Mouse (Mus musculus) CH12.LX (cell line): ENCODE measurements around the gene Ppp6r3. TPM values are rescaled to one million over a fixed set of nuclear protein-coding genes. Genes with fewer than 3 reads are reported as not detected.

Experiments
- DNase-seq: peaks from one replicate; pipeline ENCODE4 v3.0.0-alpha.2; 2013; ENCODE audit errors: extremely low read depth
- H3K27ac ChIP-seq: 2 replicates; pipeline ENCODE4 v1.5.1; 2012; ENCODE audit warnings: low read depth, mild to moderate bottlenecking, control low read depth, moderate library complexity; ENCODE audit not compliant: insufficient read depth
- H3K27me3 ChIP-seq: replicated peaks from 2 replicates; pipeline ENCODE3; 2012; ENCODE audit warnings: inconsistent platforms
- H3K36me3 ChIP-seq, 2 experiments: replicated peaks in 1 of 2; 2 replicates each; pipeline versions ENCODE3 to v1.6.1; 2012; ENCODE audit warnings: inconsistent platforms in 1 of 2, low read length in 1 of 2, mild to moderate bottlenecking in 1 of 2, mixed read lengths in 1 of 2, moderate library complexity in 1 of 2; ENCODE audit not compliant: control insufficient read depth in 1 of 2, insufficient read depth in 1 of 2
- H3K4me1 ChIP-seq, 2 experiments: 2 replicates each; pipeline ENCODE4 v1.6.1; 2012; ENCODE audit warnings: inconsistent platforms in 1 of 2, moderate library complexity in 1 of 2; ENCODE audit not compliant: insufficient read depth in 2 of 2, control insufficient read depth in 1 of 2
- H3K4me2 ChIP-seq: 2 replicates; pipeline ENCODE4 v1.6.1; 2012; ENCODE audit warnings: low read depth, mild to moderate bottlenecking, control low read depth; ENCODE audit not compliant: poor library complexity, insufficient read depth, severe bottlenecking
- H3K4me3 ChIP-seq, 3 experiments: fragments of 150-350 bp in 1 of 3; sonication (generic) in 1 of 3; replicated peaks in 1 of 3; 2 replicates each; pipeline versions ENCODE3 to v1.5.1; 2011 to 2012; ENCODE audit warnings: low read depth in 2 of 3, low read length in 2 of 3, mild to moderate bottlenecking in 2 of 3, moderate library complexity in 2 of 3, control low read depth in 1 of 3, improper control_type of control experiment in 1 of 3, inconsistent platforms in 1 of 3, mixed read lengths in 1 of 3; ENCODE audit not compliant: poor library complexity in 1 of 3
- H3K79me2 ChIP-seq: replicated peaks from 2 replicates; pipeline ENCODE4 v1.6.1; 2012; ENCODE audit warnings: mild to moderate bottlenecking, moderate library complexity; ENCODE audit not compliant: control insufficient read depth, poor library complexity, insufficient read depth, severe bottlenecking; ENCODE audit errors: extremely low read depth
- H3K9ac ChIP-seq: 2 replicates; pipeline ENCODE4 v1.6.1; 2012; ENCODE audit warnings: low read depth, mild to moderate bottlenecking, control low read depth, moderate library complexity; ENCODE audit not compliant: insufficient read depth
- H3K9me3 ChIP-seq: replicated peaks from 2 replicates; pipeline ENCODE3; 2012; ENCODE audit warnings: low read length, inconsistent platforms, mixed read lengths
- BHLHE40 ChIP-seq: IDR thresholded peaks from 2 replicates; pipeline ENCODE4 v1.6.1; 2011; ENCODE audit warnings: mild to moderate bottlenecking, low read depth, low read length, improper control_type of control experiment
- CHD1 ChIP-seq: IDR thresholded peaks from 2 replicates; pipeline ENCODE4 v1.6.1; 2012; ENCODE audit warnings: low read depth, low read length, improper control_type of control experiment, inconsistent platforms
- CHD2 ChIP-seq: IDR thresholded peaks from 2 replicates; pipeline ENCODE4 v1.6.1; 2011; ENCODE audit warnings: low read length, improper control_type of control experiment
- E2F4 ChIP-seq: IDR thresholded peaks from 2 replicates; pipeline ENCODE4 v1.6.1; 2011; ENCODE audit warnings: low read depth, low read length, improper control_type of control experiment; ENCODE audit not compliant: insufficient replicate concordance
- ELF1 ChIP-seq: IDR thresholded peaks from 2 replicates; pipeline ENCODE4 v1.6.1; 2014; ENCODE audit warnings: low read depth, mild to moderate bottlenecking, inconsistent platforms, low read length, improper control_type of control experiment
- GABPA ChIP-seq: IDR thresholded peaks from 2 replicates; pipeline ENCODE4 v1.6.1; 2012; ENCODE audit warnings: low read depth, low read length, improper control_type of control experiment, inconsistent platforms; ENCODE audit not compliant: insufficient replicate concordance
- KAT2A ChIP-seq: IDR thresholded peaks from 2 replicates; pipeline ENCODE4 v1.6.1; 2012; ENCODE audit warnings: low read length, improper control_type of control experiment, inconsistent platforms; ENCODE audit not compliant: insufficient replicate concordance
- MAFK ChIP-seq: IDR thresholded peaks from 2 replicates; pipeline ENCODE4 v1.6.1; 2011; ENCODE audit warnings: low read length, improper control_type of control experiment; ENCODE audit not compliant: insufficient replicate concordance
- MAZ ChIP-seq: IDR thresholded peaks from 2 replicates; pipeline ENCODE4 v1.6.1; 2012; ENCODE audit warnings: low read depth, mild to moderate bottlenecking, inconsistent platforms, low read length, improper control_type of control experiment, moderate library complexity
- MEF2A ChIP-seq: IDR thresholded peaks from 2 replicates; pipeline ENCODE4 v1.6.1; 2014; ENCODE audit warnings: low read depth, mild to moderate bottlenecking, inconsistent platforms, low read length, improper control_type of control experiment, borderline replicate concordance
- MXI1 ChIP-seq: IDR thresholded peaks from 2 replicates; pipeline ENCODE4 v1.6.1; 2011; ENCODE audit warnings: mild to moderate bottlenecking, low read depth, low read length, improper control_type of control experiment
- NELFE ChIP-seq: IDR thresholded peaks from 2 replicates; pipeline ENCODE4 v1.6.1; 2011; ENCODE audit warnings: low read depth, low read length, improper control_type of control experiment
- SIN3A ChIP-seq: IDR thresholded peaks from 2 replicates; pipeline ENCODE4 v1.6.1; 2012; ENCODE audit warnings: low read length, improper control_type of control experiment, inconsistent platforms
- SMC3 ChIP-seq: IDR thresholded peaks from 2 replicates; pipeline ENCODE4 v1.6.1; 2011; ENCODE audit warnings: low read depth, low read length, improper control_type of control experiment
- ZKSCAN1 ChIP-seq: IDR thresholded peaks from 2 replicates; pipeline ENCODE4 v1.6.1; 2012; ENCODE audit warnings: low read depth, inconsistent platforms, low read length, improper control_type of control experiment, borderline replicate concordance
- ZNF384 ChIP-seq: IDR thresholded peaks from 2 replicates; pipeline ENCODE4 v1.6.1; 2012; ENCODE audit warnings: low read depth, low read length, improper control_type of control experiment, inconsistent platforms
- dilution Hi-C: fragments of 300-500 bp; cut with MboI; formaldehyde crosslinking; loops from 2 replicates; pipeline ENCODE4 v1.14.3; 2020; ENCODE audit warnings: low sequenced_read_pairs; ENCODE audit not compliant: extremely low pct_unique_long_range_greater_than_20kb, extremely low pct_ligation_motif_present
- in situ Hi-C: fragments of 300-500 bp; cut with MboI; formaldehyde crosslinking; loops from 3 replicates; pipeline ENCODE4 v1.14.3; 2019; ENCODE audit warnings: low sequenced_read_pairs, low pct_ligation_motif_present, low pct_unique_long_range_greater_than_20kb, mixed read lengths
- polyA plus RNA-seq: library from polyadenylated mRNA; unstranded; fragments of >175 nt; gene quantifications from 2 replicates; pipeline ENCODE4 v1.2.1, GENCODE M21; 2012; ENCODE audit warnings: low read depth; ENCODE audit not compliant: insufficient read length
- total RNA-seq, 2 experiments: library from RNA; depleted of rRNA; stranded (reverse); fragments of 300-350 nt in 1 of 2; fragments of >200 nt in 1 of 2; gene quantifications; 2 replicates each; pipeline ENCODE4 v1.2.3; 2012 to 2014

Gene Ppp6r3
- total and polyA plus RNA-seq, 3 experiments: 68.5 to 94.6 (median 72.3) TPM

GRCm38 (mm10) chr19:3564309-3564708 is 11.2 kb downstream of the Ppp6r3 start:
- dilution Hi-C loops (no loop called here), in situ Hi-C loops (no loop called here)
- no peaks in the 10 kb centered on the region for H3K27me3 ChIP-seq
- H3K27ac ChIP-seq: no peak overlapping the region; the same call in 1 of the 2 replicates
- no peak overlapping the region for H3K4me2 ChIP-seq
- H3K4me1 ChIP-seq: peaks cover 5 to 38% of the 10 kb centered on the region in 2 experiments; a peak in 3 of 4 replicates
- H3K79me2 ChIP-seq: peaks cover 96% of the 10 kb centered on the region
- no peak overlapping the region for H3K9ac ChIP-seq
- H3K36me3 ChIP-seq: peaks cover 14 to 65% of the 10 kb centered on the region in 2 experiments
- peaks cover 3% of the 10 kb centered on the region for H3K9me3 ChIP-seq
- H3K4me3 ChIP-seq: no peak overlapping the region
- TF ChIP-seq BHLHE40 (no peak), SMC3 (no peak), CHD2 (no peak), MXI1 (no peak), E2F4 (no peak), CHD1 (no peak)
- no peak for DNase-seq

GRCm38 (mm10) chr19:3562752-3563151 is 12.8 kb downstream of the Ppp6r3 start:
- Histone ChIP-seq H3K9me3 (peaks cover 3% of the 10 kb centered on the region), H3K4me2 (no peak overlapping the region), H3K36me3 (peaks cover 14 to 62% of the 10 kb centered on the region in 2 experiments), H3K79me2 (peaks cover 88% of the 10 kb centered on the region), H3K4me3 (no peak overlapping the region), H3K27me3 (no peaks in the 10 kb centered on the region), H3K4me1 (peaks cover 5 to 27% of the 10 kb centered on the region in 2 experiments; a peak in 3 of 4 replicates), H3K9ac (no peak overlapping the region), H3K27ac (no peak overlapping the region)
- TF ChIP-seq ZKSCAN1: no peak
- TF ChIP-seq MEF2A: no peak
- in situ Hi-C loops (no loop called here), dilution Hi-C loops (no loop called here)
- DNase-seq: no peak

- H3K79me2 ChIP-seq: peaks cover 88% of the 10 kb centered on the region
- H3K27ac ChIP-seq: no peak overlapping the region
- no peak overlapping the region for H3K4me2 ChIP-seq
- no peak for TF ChIP-seq KAT2A
- no peak for TF ChIP-seq ZNF384
- no peak for TF ChIP-seq NELFE
- TF ChIP-seq MAZ: no peak
- no peak for TF ChIP-seq SIN3A
- TF ChIP-seq ELF1: no peak
- no peak for TF ChIP-seq MAFK
- no peak for TF ChIP-seq GABPA
- no peak overlapping the region for H3K4me3 ChIP-seq
- in situ Hi-C loops: no loop called here
- H3K36me3 ChIP-seq: peaks cover 14 to 57% of the 10 kb centered on the region in 2 experiments
- DNase-seq: no peak
- H3K9me3 ChIP-seq: peaks cover 3% of the 10 kb centered on the region
- peaks cover 5 to 26% of the 10 kb centered on the region in 2 experiments; a peak in 3 of 4 replicates for H3K4me1 ChIP-seq
- dilution Hi-C loops: no loop called here
- H3K27me3 ChIP-seq: no peaks in the 10 kb centered on the region
- no peak overlapping the region for H3K9ac ChIP-seq
Observed at GRCm38 (mm10) chr19:3562298-3562697, 13.3 kb downstream of the Ppp6r3 start.
